Mouse (Mus musculus): ENCODE data around the gene Zfp740.

Zfp740 gene

GRCm38 (mm10) chr15:102248131-102248811 lies 45.2 kb downstream of the Zfp740 start:
- DNase-seq (ENCODE audit: low read depth, low spot score): no peak

GRCm38 (mm10) chr15:102248812-102249191 lies 45.8 kb downstream of the Zfp740 start:
- no peak for DNase-seq (ENCODE audit: low read depth, low spot score)

- no peak for DNase-seq (ENCODE audit: low read depth, low spot score)
Observed at GRCm38 (mm10) chr15:102249251-102249691, 46.2 kb downstream of the Zfp740 start.

- DNase-seq (ENCODE audit: low read depth, low spot score): no peak
Observed at GRCm38 (mm10) chr15:102249967-102250366, 46.9 kb downstream of the Zfp740 start.

- DNase-seq (ENCODE audit: low read depth, low spot score): no peak
Observed at GRCm38 (mm10) chr15:102250521-102250920, 47.5 kb downstream of the Zfp740 start.

GRCm38 (mm10) chr15:102255547-102256255 lies 52.7 kb downstream of the Zfp740 start:
- DNase-seq (ENCODE audit: low read depth, low spot score): no peak

- no peak for DNase-seq (ENCODE audit: low read depth, low spot score)
Observed at GRCm38 (mm10) chr15:102256431-102257201, 53.6 kb downstream of the Zfp740 start.

GRCm38 (mm10) chr15:102257202-102258075 lies 54.4 kb downstream of the Zfp740 start, which contains the start of gene Rarg:
Gene Rarg (minus strand): TSS chr15:102257517.
- DNase-seq (ENCODE audit: low read depth, low spot score): no peak

GRCm38 (mm10) chr15:102258076-102258470 lies 55.0 kb downstream of the Zfp740 start:
- no peak for DNase-seq (ENCODE audit: low read depth, low spot score)

- no peak for DNase-seq (ENCODE audit: low read depth, low spot score)
Observed at GRCm38 (mm10) chr15:102258581-102259253, 55.7 kb downstream of the Zfp740 start.

- no peak for DNase-seq (ENCODE audit: low read depth, low spot score)
Observed at GRCm38 (mm10) chr15:102262582-102262981, 59.5 kb downstream of the Zfp740 start.

- DNase-seq (ENCODE audit: low read depth, low spot score): no peak
Observed at GRCm38 (mm10) chr15:102263037-102263436, 60.0 kb downstream of the Zfp740 start.

Measured in c-Kit-negative CD71-positive TER-119-positive erythroid progenitor cells, embryonic 14.5 days (primary cell).